Mouse (Mus musculus): Measurements from ENCODE around the gene Hivep2. TPM values are rescaled to one million over a fixed set of nuclear protein-coding genes. Genes with fewer than 3 reads are reported as not detected.

Gene Hivep2
- polyA plus RNA-seq, 1 experiment from 2014 or later = 11.7 TPM

DNA sequence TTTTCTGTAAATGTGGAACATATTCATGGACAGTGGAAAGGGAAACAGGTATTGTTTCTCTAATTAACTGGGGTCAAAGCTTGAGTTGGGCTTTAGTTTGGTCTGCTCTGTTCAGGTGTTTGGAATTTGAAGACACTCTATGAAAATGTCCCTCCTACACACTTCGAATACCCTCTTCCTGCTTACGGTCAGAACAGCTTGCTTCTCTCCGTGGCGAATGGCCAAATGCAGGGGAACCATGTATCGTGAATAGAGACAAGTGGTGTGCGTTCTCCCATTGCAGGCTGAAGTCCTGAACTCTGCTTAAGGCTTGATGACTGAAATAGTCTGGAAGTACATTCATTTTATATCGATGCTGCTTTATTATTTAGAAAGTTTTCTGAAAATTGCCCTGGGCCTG, 63.1 kb downstream of the Hivep2 start:
- Histone ChIP-seq H3K27ac (replicated peaks) (no peak overlapping the region), H3K9ac (replicated peaks) (no peak overlapping the region), H3K27me3 (replicated peaks) (no peaks in the 10 kb centered on the region), H3K36me3 (no peaks in the 10 kb centered on the region), H3K4me3 (replicated peaks) (no peak overlapping the region), H3K4me1 (0 out of 2 replicates have a peak, but pooled peaks cover 6% of the 10 kb centered on the region), H3K4me2 (no peak overlapping the region), H3K9me3 (replicated peaks) (no peaks in the 10 kb centered on the region)
- 87% methylated on average over 7 of the region's 7 CpGs for whole genome bisulfite sequencing
- ATAC-seq (ENCODE audit: low FRiP score) = no peak

- no peak for ATAC-seq (ENCODE audit: low FRiP score)
- WGBS = 86% methylated on average over 14 of the region's 14 CpGs
- H3K4me3 ChIP-seq (replicated peaks) = no peak overlapping the region
- H3K27ac ChIP-seq (replicated peaks) = no peak overlapping the region
- H3K9me3 ChIP-seq (replicated peaks) = no peaks in the 10 kb centered on the region
- H3K36me3 ChIP-seq = no peaks in the 10 kb centered on the region
- H3K4me2 ChIP-seq = no peak overlapping the region
- no peaks in the 10 kb centered on the region for H3K4me1 ChIP-seq
- H3K27me3 ChIP-seq (replicated peaks) = no peaks in the 10 kb centered on the region
- no peak overlapping the region for H3K9ac ChIP-seq (replicated peaks)
These were observed 64.7 kb downstream of the Hivep2 start for GRCm38 (mm10) chr10:14030458-14031035.

DNA sequence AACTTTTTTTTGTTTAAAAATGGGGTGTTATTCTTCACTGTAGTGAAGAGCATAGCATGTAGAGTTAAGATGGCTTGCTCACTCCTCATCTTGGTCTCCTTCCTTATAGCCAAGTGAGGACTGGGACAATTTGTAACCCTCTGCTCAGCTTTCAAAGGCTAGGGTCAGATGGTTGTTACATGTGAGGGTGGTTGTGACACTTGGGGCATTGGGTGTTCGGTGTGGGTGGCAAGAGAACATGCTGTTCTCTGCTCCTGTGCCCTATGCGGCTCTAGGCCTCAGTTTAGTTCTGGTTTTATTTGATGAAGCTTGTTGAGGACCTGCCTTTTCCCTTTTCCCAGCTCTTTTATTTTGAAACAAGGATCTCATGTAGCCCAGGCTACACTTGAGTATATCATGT, 66.7 kb downstream of the Hivep2 start:
- no peak overlapping the region for H3K27ac ChIP-seq (replicated peaks)
- H3K4me1 ChIP-seq = peaks cover 3% of the 10 kb centered on the region; the same call in 1 of the 2 replicates
- H3K9me3 ChIP-seq (replicated peaks) = no peaks in the 10 kb centered on the region
- H3K27me3 ChIP-seq (replicated peaks) = no peaks in the 10 kb centered on the region
- H3K36me3 ChIP-seq = no peaks in the 10 kb centered on the region
- no peak for ATAC-seq (ENCODE audit: low FRiP score)
- H3K4me3 ChIP-seq (replicated peaks) = no peak overlapping the region
- no peak overlapping the region for H3K9ac ChIP-seq (replicated peaks)
- whole genome bisulfite sequencing = 100% methylated on average over 2 of the region's 2 CpGs
- H3K4me2 ChIP-seq = no peak overlapping the region

GRCm38 (mm10) chr10:14034046-14034445, 68.2 kb downstream of the Hivep2 start:
- H3K4me1 ChIP-seq = peaks cover 9% of the 10 kb centered on the region; the same call in 1 of the 2 replicates
- no peak overlapping the region for H3K9ac ChIP-seq (replicated peaks)
- 93% methylated on average over 7 of the region's 7 CpGs for WGBS
- no peak overlapping the region for H3K4me2 ChIP-seq
- H3K36me3 ChIP-seq = no peaks in the 10 kb centered on the region
- H3K9me3 ChIP-seq (replicated peaks) = no peaks in the 10 kb centered on the region
- H3K27me3 ChIP-seq (replicated peaks) = no peaks in the 10 kb centered on the region
- H3K27ac ChIP-seq (replicated peaks) = no peak overlapping the region
- no peak overlapping the region for H3K4me3 ChIP-seq (replicated peaks)
- ATAC-seq (ENCODE audit: low FRiP score) = no peak

DNA sequence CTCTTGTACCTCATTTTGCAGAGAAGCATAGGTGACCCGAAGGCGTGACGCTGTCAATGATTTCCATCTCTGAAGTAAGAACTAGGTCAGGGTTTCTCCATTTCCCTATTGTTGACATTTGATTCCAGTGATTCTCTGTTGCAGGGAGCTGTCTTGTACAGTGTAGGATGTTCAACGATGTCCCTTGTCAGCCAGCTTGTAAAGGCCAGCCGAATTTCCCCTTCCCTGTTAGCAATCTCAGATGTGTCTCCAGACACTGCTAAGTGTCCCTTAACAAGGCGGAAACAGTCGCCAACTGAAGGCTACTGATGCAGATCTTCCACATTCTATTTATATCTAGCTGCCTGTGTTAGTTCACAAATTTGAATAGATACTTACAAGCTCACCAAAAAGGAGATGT, 68.9 kb downstream of the Hivep2 start:
- no peak for ATAC-seq (ENCODE audit: low FRiP score)
- Histone ChIP-seq H3K27ac (replicated peaks) (no peak overlapping the region), H3K4me3 (replicated peaks) (no peak overlapping the region), H3K9me3 (replicated peaks) (no peaks in the 10 kb centered on the region), H3K4me2 (no peak overlapping the region), H3K9ac (replicated peaks) (no peak overlapping the region), H3K4me1 (peaks cover 9% of the 10 kb centered on the region; the same call in 1 of the 2 replicates), H3K36me3 (no peaks in the 10 kb centered on the region), H3K27me3 (replicated peaks) (no peaks in the 10 kb centered on the region)
- 83% methylated on average over 7 of the region's 7 CpGs for WGBS

DNA sequence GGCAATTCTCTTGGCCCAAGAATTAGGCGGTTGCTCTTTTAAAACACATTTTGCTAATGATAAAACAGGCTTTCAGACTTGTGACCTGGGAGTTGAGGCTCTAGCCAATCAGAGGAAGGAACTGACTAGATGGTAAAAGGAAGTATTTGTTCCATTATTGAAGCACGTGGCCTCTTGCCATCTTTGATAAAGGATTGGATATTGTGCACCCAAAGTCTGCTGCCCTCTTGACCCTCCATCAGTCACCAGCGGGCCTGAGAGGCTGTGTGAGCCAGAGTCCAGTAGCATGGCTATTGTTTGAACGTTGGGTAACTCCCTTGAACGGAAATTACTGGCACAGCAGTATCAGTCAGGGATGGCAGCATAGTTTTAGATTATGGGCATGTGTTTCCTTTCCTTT, 69.7 kb downstream of the Hivep2 start:
- Histone ChIP-seq H3K27ac (replicated peaks) (no peak overlapping the region), H3K36me3 (no peaks in the 10 kb centered on the region), H3K9ac (replicated peaks) (no peak overlapping the region), H3K9me3 (replicated peaks) (no peaks in the 10 kb centered on the region), H3K4me1 (peaks cover 9% of the 10 kb centered on the region; the same call in 1 of the 2 replicates), H3K4me2 (no peak overlapping the region), H3K27me3 (replicated peaks) (no peaks in the 10 kb centered on the region), H3K4me3 (replicated peaks) (no peak overlapping the region)
- ATAC-seq (ENCODE audit: low FRiP score) = no peak
- WGBS = 53% methylated on average over 5 of the region's 5 CpGs

DNA sequence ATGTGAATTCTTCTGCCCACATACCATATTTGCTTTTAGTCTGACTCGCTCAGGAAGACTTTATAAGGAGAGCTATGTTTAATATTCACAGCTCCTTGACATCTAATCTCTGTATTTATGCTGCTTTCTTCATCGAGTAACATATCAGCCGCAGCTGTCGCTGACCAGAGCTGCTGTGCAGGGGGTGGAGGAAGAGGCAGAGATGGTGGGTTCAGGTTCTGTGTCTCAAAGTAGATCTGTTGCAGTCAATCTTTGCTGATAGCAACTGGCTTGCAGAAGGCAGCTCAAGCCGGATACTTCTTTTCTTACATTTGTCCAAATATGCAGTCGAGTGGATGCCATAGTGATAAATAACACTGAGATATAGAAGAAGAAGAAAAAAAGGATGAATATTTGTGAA, 70.6 kb downstream of the Hivep2 start:
- Histone ChIP-seq H3K36me3 (no peaks in the 10 kb centered on the region), H3K4me3 (replicated peaks) (no peak overlapping the region), H3K9me3 (replicated peaks) (no peaks in the 10 kb centered on the region), H3K9ac (replicated peaks) (no peak overlapping the region), H3K4me2 (no peak overlapping the region), H3K27me3 (replicated peaks) (no peaks in the 10 kb centered on the region), H3K27ac (replicated peaks) (no peak overlapping the region), H3K4me1 (peaks cover 11% of the 10 kb centered on the region; the same call in 1 of the 2 replicates)
- ATAC-seq (ENCODE audit: low FRiP score) = no peak
- 91% methylated on average over 6 of the region's 6 CpGs for WGBS

DNA sequence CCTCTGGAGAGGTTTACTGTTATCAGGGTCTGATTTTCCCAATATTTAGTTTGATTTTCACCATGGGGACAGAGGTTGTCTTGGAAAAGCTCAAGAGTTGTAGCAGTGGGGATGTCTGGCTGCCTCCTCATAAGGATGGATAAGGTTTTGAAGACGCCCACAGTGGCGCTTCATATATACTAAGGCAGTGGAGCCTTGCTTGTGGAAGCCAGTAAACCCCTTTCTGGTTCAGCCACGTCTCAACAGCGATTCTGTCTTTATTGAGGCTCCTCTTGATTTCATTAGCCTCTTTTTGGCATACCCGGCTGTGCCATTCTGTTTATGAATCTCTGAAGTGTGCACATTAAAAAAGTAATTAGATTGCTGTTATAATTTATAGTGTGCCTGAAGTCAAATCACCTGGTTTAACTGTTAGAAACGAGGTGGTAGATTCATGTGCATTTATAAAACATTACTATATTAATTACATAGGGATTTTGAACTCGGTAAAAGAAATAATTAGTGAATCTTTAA, 72.2 kb downstream of the Hivep2 start:
- Histone ChIP-seq H3K36me3 (no peaks in the 10 kb centered on the region), H3K9me3 (replicated peaks) (no peaks in the 10 kb centered on the region), H3K27ac (replicated peaks) (no peak overlapping the region), H3K4me1 (peaks cover 11% of the 10 kb centered on the region; the same call in 1 of the 2 replicates), H3K4me3 (replicated peaks) (no peak overlapping the region), H3K9ac (replicated peaks) (no peak overlapping the region), H3K4me2 (no peak overlapping the region), H3K27me3 (replicated peaks) (no peaks in the 10 kb centered on the region)
- ATAC-seq (ENCODE audit: low FRiP score) = peak; percentile 55
- WGBS = 52% methylated on average over 7 of the region's 7 CpGs

DNA sequence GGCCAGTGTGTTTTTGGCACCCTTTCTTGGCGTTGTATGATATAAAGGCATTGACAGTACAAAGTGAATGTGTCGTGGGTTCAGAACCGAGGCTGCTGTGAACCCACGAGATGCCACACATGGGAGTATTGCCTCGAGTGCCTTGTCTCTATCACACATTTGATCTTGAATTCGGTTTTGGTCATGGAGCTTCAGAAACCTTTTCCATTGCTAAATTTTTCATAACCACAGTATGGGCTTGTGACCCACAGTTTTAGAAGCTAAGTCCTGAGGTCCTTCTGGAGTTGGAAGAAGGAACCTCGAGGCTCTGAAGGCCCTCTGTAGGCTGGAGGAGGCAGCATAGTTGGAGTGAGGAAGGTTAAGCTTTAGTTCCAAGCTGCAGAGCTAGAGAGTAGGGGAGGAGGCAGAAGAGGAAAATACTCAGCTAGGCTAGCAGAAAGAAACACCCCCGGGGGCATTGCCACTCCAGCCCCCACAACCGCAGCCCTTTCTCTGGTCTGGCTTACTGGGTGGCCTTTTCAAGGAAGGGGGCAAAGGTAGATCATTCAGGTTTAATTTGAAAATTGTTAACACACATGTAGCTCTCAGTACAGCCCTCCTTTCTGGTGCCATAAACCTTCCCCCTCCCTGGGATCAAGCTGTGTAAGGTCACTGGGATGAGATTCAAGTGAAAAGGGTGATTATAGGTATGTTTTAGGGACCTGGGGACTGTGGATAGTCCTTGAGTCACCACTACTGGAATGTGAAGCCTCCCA, 75.0 kb downstream of the Hivep2 start:
- Histone ChIP-seq H3K4me1 (peaks cover 15% of the 10 kb centered on the region; the same call in 1 of the 2 replicates), H3K9ac (replicated peaks) (no peak overlapping the region), H3K27me3 (replicated peaks) (no peaks in the 10 kb centered on the region), H3K27ac (replicated peaks) (no peak overlapping the region), H3K9me3 (replicated peaks) (no peaks in the 10 kb centered on the region), H3K4me2 (no peak overlapping the region), H3K36me3 (no peaks in the 10 kb centered on the region), H3K4me3 (replicated peaks) (no peak overlapping the region)
- 90% methylated on average over 9 of the region's 9 CpGs for WGBS
- no peak for ATAC-seq (ENCODE audit: low FRiP score)

GRCm38 (mm10) chr10:14041606-14042005, 75.7 kb downstream of the Hivep2 start:
- no peaks in the 10 kb centered on the region for H3K9me3 ChIP-seq (replicated peaks)
- H3K4me1 ChIP-seq = peaks cover 22% of the 10 kb centered on the region; the same call in 1 of the 2 replicates
- no peak overlapping the region for H3K4me3 ChIP-seq (replicated peaks)
- H3K27ac ChIP-seq (replicated peaks) = no peak overlapping the region
- WGBS = 80% methylated on average over 5 of the region's 5 CpGs
- H3K9ac ChIP-seq (replicated peaks) = no peak overlapping the region
- H3K27me3 ChIP-seq (replicated peaks) = no peaks in the 10 kb centered on the region
- no peak overlapping the region for H3K4me2 ChIP-seq
- H3K36me3 ChIP-seq = no peaks in the 10 kb centered on the region
- ATAC-seq (ENCODE audit: low FRiP score) = no peak

DNA sequence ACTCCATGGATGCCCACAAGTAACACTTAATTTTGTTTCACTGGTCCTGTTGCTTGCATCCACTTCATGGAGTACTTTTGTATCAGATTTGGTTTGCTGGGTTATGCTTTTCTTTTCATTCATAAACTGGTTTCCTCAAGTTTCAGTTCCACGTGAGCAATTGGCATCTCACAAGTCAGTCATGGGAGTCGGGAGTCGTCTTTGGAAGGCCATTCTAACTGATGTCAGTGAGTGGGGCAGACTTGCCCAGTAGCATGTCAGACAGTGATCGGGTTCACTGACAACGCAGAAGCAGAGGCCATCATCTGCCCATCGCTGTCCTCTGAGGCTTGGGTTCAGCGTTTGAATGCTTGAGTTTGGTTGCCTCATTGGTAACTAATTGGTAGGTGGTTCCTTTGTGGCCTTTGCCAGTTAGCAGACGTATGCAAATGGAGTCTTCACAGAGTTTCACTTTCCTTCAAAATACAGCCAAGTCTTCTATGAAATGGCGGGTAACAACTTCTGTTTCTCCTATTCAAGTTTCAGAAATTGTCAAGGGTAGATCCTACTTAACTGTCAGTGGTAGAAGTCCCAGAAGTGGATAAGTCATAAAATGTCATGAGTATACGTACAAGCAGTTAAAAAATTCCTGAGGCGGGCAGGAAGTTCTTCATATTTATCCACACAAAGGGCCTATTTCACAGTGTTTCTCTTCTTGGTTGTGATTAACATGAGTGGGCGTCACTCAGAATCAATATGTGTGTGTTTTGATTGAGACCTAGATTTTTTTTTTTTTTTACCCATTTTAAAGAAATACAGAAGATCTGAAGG, 76.9 kb downstream of the Hivep2 start:
- H3K4me1 ChIP-seq = peaks cover 21% of the 10 kb centered on the region
- no peaks in the 10 kb centered on the region for H3K36me3 ChIP-seq
- no peaks in the 10 kb centered on the region for H3K9me3 ChIP-seq (replicated peaks)
- 86% methylated on average over 12 of the region's 12 CpGs for WGBS
- no peak overlapping the region for H3K4me2 ChIP-seq
- ATAC-seq (ENCODE audit: low FRiP score) = no peak
- no peak overlapping the region for H3K9ac ChIP-seq (replicated peaks)
- no peak overlapping the region for H3K27ac ChIP-seq (replicated peaks)
- H3K27me3 ChIP-seq (replicated peaks) = no peaks in the 10 kb centered on the region
- H3K4me3 ChIP-seq (replicated peaks) = no peak overlapping the region
